Mouse (Mus musculus) MEL-GATA-1-ER (cell line): ENCODE measurements around the gene AC134908.4.
A peak's percentile ranks its signal among the peaks of the same experiment; 100 is the strongest.
"Not testable (repeated sequence)": the region's sequence is repeated elsewhere in the genome, so short reads cannot be mapped to it uniquely, and the experiment has no call there.

Source experiments
- DNase-seq: peaks from one replicate; pipeline ENCODE4 v3.0.0-alpha.2; 2012; ENCODE audit warnings: low read depth; ENCODE audit errors: extremely low read depth

Gene AC134908.4

GRCm38 (mm10) chr17:25808789-25809605 lies 13.5 kb upstream of the AC134908.4 start, which contains the start of gene Fbxl16:
TSS of gene Fbxl16 (plus strand) at chr17:25809085.
- no peak for DNase-seq

- DNase-seq: no peak
Measured at GRCm38 (mm10) chr17:25808028-25808427, 12.6 kb upstream of the AC134908.4 start.

DNA sequence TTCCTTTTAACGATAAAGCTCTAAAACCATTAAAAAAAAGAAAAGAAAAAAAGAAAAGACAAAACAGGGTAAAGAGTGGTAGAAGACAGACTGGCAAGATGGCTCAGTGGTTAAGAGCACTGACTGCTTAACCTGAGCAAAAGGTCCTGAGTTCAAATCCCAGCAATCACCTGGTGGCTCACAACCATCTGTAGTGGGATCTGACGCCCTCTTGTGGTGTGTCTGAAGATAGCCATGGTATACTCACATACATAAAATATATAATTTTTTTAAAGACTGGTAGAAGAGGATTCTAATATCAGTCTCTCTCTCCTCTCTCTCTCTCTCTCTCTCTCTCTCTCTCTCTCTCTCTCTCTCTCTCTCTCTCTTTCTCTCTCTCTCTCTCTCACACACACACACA lies 12.0 kb upstream of the AC134908.4 start:
- not testable (repeated sequence) for DNase-seq

- no peak for DNase-seq
Measured at GRCm38 (mm10) chr17:25806507-25806906, 11.0 kb upstream of the AC134908.4 start.

DNA sequence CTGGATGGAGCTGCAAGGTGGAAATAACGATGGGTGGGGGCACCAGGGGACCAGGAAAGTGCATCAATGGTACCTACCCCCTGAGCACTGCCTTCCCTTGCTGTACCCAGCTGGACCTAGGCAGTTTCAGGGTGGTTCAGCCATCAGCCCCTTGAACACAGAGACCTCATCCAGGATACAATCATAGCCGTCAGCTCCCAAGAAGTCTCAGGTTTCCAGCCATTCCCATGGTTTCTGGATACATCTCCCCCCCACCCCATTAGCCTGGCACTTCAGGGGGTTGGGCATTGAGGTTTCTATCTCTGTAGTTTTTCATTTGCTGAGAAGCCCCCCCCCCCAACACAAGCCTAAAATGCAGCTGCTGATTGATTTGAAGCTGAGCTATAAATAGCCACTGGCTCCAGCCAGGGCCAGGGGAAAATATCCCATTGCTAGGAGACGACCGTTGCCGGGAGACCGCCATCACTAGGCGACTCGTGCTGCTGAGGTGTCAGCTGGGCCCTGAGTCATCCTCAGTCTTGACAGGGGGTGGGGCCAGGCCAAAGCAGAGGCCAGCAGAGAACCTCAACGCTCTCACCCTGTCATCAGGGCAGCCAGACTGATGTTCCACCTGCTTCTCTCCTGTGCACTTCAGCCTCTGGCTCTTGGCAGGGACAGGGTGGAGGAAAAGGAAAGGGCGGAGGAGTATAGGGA lies 7.5 kb upstream of the AC134908.4 start:
- no peak for DNase-seq

DNA sequence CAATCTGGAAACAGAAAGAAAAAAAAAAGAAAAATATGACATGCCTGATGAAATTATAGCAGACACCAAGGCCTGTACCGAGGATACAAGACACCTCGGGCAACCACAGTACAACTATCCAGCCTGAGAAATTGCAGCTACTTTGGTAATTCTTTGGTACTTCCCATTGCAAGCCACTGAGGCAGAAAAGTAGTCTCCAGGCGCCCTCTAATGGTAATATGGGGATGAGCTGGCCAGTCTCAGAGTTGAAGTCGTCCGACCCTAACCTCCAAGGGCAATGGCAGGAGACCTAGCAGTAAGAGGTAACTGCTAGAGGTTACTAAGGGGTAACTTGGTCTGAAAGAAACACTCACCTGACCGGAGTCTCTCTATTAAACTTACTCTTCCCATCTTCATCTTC lies 5.6 kb upstream of the AC134908.4 start:
- DNase-seq: peak; percentile 59

DNA sequence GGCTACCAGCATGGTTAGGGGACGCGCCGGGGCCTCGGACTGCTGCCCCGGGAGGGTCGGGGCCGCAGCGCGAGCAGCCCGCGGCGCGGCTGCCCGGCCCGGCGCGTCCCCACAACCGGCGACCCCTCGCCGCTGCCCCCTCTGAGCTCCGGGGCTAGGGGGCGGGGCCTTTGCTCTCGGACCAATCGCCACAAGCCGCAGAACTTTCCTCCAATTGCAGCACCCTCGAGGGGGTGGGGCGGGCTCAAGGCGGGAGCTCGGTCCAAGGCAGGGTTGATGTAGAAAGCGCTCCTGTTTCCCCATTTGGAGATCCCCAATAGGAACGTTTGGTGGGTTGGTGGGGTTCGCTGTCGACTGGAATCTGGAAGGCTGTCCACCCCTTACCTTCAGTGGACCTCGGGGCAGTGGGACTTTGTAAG lies 1.5 kb upstream of the AC134908.4 start, which contains the start of gene Metrn:
Gene Metrn (minus strand): TSS at position 186 of the 419 bp plus-strand sequence.
- peak; percentile 81 for DNase-seq

GRCm38 (mm10) chr17:25796211-25796771 lies 832 bp upstream of the AC134908.4 start:
- DNase-seq: no peak

DNA sequence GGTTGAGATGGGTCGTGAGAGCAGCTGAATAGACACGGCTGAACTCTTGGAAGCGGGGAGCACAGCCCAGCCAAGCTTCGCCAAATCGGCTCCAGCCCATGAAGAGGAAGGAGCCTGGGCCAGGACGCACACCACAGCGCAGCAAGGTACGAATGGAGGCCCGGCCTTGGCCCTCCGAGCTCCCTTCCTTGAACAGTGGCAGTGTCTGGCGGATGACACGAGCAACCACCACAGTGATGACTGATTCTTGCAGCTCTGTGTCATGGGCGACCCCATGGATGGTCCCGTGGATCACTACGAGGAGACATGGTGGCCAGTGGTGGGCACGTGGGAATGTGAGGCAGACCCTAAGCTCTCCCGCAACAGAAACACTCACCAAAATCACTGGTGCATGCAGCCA lies 461 bp downstream of the AC134908.4 start:
- no peak for DNase-seq

- no peak for DNase-seq
Measured at GRCm38 (mm10) chr17:25794197-25794596, 1.3 kb downstream of the AC134908.4 start.

DNA sequence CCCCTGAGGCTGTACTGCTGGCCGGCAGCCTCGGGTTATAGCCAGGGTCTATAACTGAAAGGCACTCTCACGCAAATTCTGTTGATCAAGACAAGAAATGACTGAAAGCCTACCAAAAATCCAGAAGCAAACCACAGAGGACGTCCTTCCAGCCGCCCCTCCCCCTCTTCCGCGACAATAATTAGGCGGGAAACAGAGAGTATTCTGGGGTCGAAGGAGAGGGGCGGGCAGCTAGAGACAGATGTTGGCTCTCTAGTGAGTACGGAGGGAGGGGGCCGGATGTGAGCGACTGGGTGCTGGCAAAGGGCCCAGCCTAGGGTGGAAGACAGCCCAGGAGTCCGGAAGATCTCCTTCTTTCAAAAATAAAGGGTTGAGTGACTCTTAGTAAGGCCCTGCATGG lies 2.8 kb downstream of the AC134908.4 start, which contains the start of gene Fam173a:
Gene Fam173a (minus strand): TSS at position 287 of the 400 bp plus-strand sequence.
- peak; percentile 82 for DNase-seq

DNA sequence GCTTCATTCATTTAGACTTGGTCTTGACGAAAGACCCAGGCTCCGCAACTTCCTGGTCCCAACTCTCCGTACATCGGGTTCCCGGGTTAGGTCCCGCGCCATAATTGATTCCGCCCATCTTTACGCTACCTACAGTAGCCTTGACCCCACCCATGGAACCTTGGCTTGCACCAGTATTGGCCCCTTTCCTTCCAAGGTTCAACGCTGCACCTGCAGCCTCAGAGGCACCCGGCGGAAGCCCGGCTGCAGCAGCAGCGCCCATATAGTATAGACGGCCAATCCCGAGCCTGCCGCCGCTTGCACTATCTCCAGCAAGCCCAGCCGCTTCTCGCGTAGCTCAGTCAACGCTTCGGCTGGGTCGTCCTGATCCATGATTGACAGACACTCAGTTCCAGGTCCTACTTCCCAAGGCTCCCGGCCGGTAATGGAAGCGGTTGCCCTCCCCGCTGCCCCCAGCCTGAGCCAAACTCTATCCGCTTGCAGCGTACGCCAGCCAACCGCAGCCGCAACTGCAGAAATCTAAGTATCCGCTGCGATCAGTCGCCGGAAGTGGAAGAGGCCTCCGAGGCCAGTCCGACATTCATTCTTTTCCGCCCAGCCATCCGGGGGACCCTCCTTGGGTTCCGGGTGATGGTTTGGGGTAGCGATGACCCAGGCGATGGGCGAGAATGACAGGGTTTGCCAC lies 3.5 kb downstream of the AC134908.4 start:
- DNase-seq: peak; percentile 76

- no peak for DNase-seq
Measured at GRCm38 (mm10) chr17:25791320-25791842, 4.1 kb downstream of the AC134908.4 start.

- DNase-seq: no peak
Measured at GRCm38 (mm10) chr17:25786781-25787504, 8.5 kb downstream of the AC134908.4 start.

- DNase-seq: no peak
Measured at GRCm38 (mm10) chr17:25786280-25786679, 9.2 kb downstream of the AC134908.4 start, which contains the start of gene Ccdc78. TSS of gene Ccdc78 (plus strand) at chr17:25786580.

- peak; percentile 89 for DNase-seq
Measured at GRCm38 (mm10) chr17:25785281-25785745, 10.1 kb downstream of the AC134908.4 start, which contains the start of gene Haghl. TSS of gene Haghl (minus strand) at chr17:25785673.

- DNase-seq: no peak
Measured at GRCm38 (mm10) chr17:25783861-25784574, 11.4 kb downstream of the AC134908.4 start.

DNA sequence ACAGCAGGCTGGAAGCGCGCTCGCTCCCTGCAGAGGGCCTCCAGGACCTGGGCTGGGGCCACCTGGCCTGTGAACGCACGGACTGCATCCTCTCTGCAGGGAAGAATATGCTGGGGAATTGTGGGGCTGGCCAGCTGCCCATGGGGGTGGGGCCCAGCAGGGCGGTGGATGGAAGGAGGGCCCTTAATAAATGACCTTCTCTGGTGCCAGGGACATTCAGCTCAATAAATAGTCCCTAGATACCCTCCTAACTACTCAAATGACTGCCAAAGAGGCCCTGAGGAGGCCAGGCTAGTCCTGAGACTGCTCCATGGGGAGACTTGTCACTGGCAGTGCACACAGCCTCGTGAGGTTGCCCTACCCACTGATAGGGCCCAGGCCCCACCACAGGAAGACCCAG lies 12.4 kb downstream of the AC134908.4 start:
- no peak for DNase-seq

DNA sequence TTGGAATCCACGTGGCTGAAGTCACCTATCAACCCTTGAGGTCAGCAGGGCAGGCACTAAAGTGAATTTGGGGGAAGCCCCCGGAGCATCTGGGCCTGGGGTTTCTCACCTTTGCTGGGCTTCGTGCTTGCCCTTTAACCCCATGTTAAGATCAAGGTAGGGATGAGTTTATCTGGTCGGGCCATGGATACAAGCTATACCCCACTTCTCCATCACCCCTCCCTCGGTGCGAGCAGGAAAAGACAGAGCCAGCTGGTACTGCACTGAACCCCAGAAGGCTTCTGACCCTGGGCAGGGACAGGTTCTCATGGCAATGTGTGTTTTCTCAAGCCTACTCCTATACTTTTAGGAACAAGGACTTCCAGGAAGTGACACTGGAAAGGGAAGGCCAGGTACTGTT lies 14.1 kb downstream of the AC134908.4 start:
- no peak for DNase-seq

DNA sequence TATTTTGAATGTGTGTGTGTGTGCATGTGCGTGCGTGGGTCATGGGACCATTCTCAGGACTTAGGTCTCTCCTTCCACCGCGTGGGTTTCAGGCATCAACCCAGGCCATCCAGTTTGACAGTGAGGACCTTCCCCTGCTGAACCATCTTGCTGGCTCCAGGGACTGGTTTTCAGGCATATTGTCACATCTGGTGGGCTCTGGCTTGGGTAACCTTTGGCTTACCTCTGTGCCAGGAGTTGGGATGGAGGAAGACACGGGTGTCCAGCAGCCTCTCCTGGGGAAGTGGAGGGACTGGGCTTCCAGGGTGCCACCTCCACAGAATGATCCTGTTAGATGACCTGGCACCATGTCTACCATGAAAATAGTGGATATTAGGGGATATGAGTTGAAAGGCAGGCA lies 17.5 kb downstream of the AC134908.4 start:
- no peak for DNase-seq
